Mouse (Mus musculus) skeletal muscle tissue, adult 2 months (tissue): ENCODE measurements around the gene Chadl.
A peak's percentile ranks its signal among the peaks of the same experiment; 100 is the strongest.
"Not testable (repeated sequence)": the region's sequence is repeated elsewhere in the genome, so short reads cannot be mapped to it uniquely, and the experiment has no call there.

Experiments
- DNase-seq: peaks from one replicate; pipeline ENCODE4 v3.0.0-alpha.2; 2012; ENCODE audit warnings: low read depth, low spot score

The Chadl gene

GRCm38 (mm10) chr15:81697175-81697574, at the start of gene Chadl:
TSS of gene Chadl (minus strand) at chr15:81697287.
- no peak for DNase-seq

GRCm38 (mm10) chr15:81745601-81746114, 48.6 kb upstream of the Chadl start:
- no peak for DNase-seq

GRCm38 (mm10) chr15:81744992-81745600, 48.0 kb upstream of the Chadl start, which contains the start of the genes Zc3h7b and Rangap1:
TSS of gene Zc3h7b (plus strand) at chr15:81745057.
TSS of gene Rangap1 (minus strand) at chr15:81745530.
- peak; percentile 53 for DNase-seq

- not testable (repeated sequence) for DNase-seq
Measured at GRCm38 (mm10) chr15:81742368-81742767, 45.3 kb upstream of the Chadl start.

GRCm38 (mm10) chr15:81739924-81740323, 42.8 kb upstream of the Chadl start:
- DNase-seq: no peak

- no peak for DNase-seq
Measured at GRCm38 (mm10) chr15:81739296-81739695, 42.2 kb upstream of the Chadl start.

- no peak for DNase-seq
Measured at GRCm38 (mm10) chr15:81735075-81735474, 38.0 kb upstream of the Chadl start.

GRCm38 (mm10) chr15:81729792-81730635, 32.9 kb upstream of the Chadl start:
- DNase-seq: peak; percentile 97

GRCm38 (mm10) chr15:81729241-81729791, 32.2 kb upstream of the Chadl start:
- no peak for DNase-seq

GRCm38 (mm10) chr15:81725965-81726364, 28.9 kb upstream of the Chadl start:
- DNase-seq: no peak

- DNase-seq: no peak
Measured at GRCm38 (mm10) chr15:81723653-81724052, 26.6 kb upstream of the Chadl start.

GRCm38 (mm10) chr15:81722361-81722760, 25.3 kb upstream of the Chadl start:
- DNase-seq: no peak

- no peak for DNase-seq
Measured at GRCm38 (mm10) chr15:81719139-81719531, 22.0 kb upstream of the Chadl start.

- no peak for DNase-seq
Measured at GRCm38 (mm10) chr15:81718336-81719138, 21.4 kb upstream of the Chadl start.

- DNase-seq: no peak
Measured at GRCm38 (mm10) chr15:81713742-81714141, 16.7 kb upstream of the Chadl start.

- no peak for DNase-seq
Measured at GRCm38 (mm10) chr15:81710801-81711200, 13.7 kb upstream of the Chadl start.

GRCm38 (mm10) chr15:81709686-81710085, 12.6 kb upstream of the Chadl start:
- peak; percentile 66 for DNase-seq

GRCm38 (mm10) chr15:81708991-81709390, 11.9 kb upstream of the Chadl start:
- DNase-seq: no peak

GRCm38 (mm10) chr15:81703094-81703489, 6.0 kb upstream of the Chadl start:
- DNase-seq: no peak

GRCm38 (mm10) chr15:81702306-81703093, 5.4 kb upstream of the Chadl start:
- no peak for DNase-seq

GRCm38 (mm10) chr15:81701350-81701749, 4.3 kb upstream of the Chadl start:
- not testable (repeated sequence) for DNase-seq
